Mouse (Mus musculus): ENCODE measurements around the gene Sobp. TPM values are rescaled to one million over a fixed set of nuclear protein-coding genes. Genes with fewer than 3 reads are reported as not detected.

The Sobp gene
- polyA plus RNA-seq, 1 experiment from 2014 or later, result 15.1 TPM

DNA sequence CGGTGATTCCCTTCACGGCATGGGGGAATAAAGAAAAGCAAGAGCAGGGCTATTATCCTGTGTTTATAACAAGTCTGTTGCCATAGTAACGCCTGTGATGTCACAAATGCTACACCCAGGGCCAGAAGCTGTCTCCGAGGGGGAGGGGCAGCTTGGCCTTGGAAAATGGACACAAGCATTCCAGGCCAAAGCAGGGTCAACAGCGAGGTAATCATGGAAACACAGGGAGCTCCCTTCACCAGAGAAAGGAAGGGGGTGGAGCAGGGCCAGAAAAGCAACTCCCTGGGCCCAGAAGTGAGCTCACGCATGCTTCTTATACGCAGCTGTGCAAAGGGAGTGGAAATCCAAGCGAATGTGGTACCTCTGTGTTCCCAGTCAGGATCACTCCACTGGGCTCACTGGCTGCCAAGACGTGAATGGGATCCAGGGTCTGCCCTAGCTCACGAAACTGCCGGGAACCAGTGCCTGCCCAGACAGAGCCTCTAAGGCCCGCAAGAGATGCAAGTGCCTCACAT is 19.2 kb downstream of the Sobp start:
- H3K4me1 ChIP-seq, result peaks cover 25% of the 10 kb centered on the region
- peak overlapping the region; percentile 67 for H3K27ac ChIP-seq (replicated peaks)
- H3K4me3 ChIP-seq, result no peak overlapping the region; the same call in 1 of the 2 replicates
- peak overlapping the region; percentile 4; the same call in 1 of the 2 replicates for H3K9ac ChIP-seq (replicated peaks)
- H3K36me3 ChIP-seq, result no peaks in the 10 kb centered on the region; the same call in 1 of the 2 replicates
- H3K4me2 ChIP-seq (replicated peaks), result peak overlapping the region; percentile 22; the same call in 1 of the 2 replicates
- no peaks in the 10 kb centered on the region for H3K27me3 ChIP-seq
- no peaks in the 10 kb centered on the region for H3K9me3 ChIP-seq
- ATAC-seq (replicated peaks), result peak; percentile 84
- 4% methylated on average over 12 of the region's 12 CpGs for WGBS

DNA sequence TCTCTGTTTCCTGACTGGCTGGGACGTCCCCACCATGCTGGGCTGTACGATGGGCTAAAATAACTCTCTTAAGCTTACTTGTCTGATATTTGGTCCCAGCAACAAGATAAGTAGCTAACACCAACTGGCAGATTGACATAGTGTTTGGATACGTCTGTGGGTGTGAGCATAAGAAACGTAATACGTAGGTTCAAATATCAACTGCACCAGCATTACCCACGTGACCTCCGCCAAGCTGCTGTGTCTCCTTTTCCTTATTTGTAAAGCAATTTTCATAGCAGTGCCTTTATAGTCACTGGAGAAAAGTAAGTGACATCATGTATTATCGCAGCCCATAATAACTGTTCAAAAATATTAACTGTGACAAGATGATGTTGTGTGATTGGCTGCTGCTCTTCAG is 21.7 kb downstream of the Sobp start:
- ATAC-seq (replicated peaks), result no peak
- no peak overlapping the region for H3K9ac ChIP-seq (replicated peaks)
- peaks cover 25% of the 10 kb centered on the region for H3K4me1 ChIP-seq
- H3K4me2 ChIP-seq (replicated peaks), result no peak overlapping the region
- H3K36me3 ChIP-seq, result 0 out of 2 replicates have a peak, but pooled peaks cover 2% of the 10 kb centered on the region
- WGBS, result 88% methylated on average over 8 of the region's 8 CpGs
- H3K27me3 ChIP-seq, result no peaks in the 10 kb centered on the region
- no peak overlapping the region for H3K4me3 ChIP-seq
- H3K27ac ChIP-seq (replicated peaks), result no peak overlapping the region
- no peaks in the 10 kb centered on the region for H3K9me3 ChIP-seq

DNA sequence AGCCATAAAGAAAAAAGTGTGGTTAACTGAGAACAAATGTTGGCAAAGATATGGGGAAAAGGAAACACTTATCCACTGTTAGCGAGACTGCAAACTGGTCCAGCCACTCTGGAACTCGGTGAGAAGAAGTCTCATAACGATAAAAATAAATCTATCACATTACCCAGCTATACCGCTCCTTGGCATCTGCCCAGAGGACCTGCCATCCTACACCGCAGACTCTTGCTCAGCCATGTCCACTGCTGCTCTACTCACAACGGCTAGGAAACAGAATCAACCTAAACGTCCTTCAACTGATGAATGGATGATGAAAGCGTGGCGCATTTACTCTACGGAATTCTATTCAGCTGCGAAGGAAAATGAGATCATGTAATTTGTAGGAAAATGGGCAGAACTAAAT is 25.9 kb downstream of the Sobp start:
- no peak for ATAC-seq (replicated peaks)
- Histone ChIP-seq H3K36me3 (peaks cover 5% of the 10 kb centered on the region; the same call in 1 of the 2 replicates), H3K9ac (replicated peaks) (no peak overlapping the region), H3K4me3 (no peak overlapping the region), H3K27ac (replicated peaks) (no peak overlapping the region), H3K4me2 (replicated peaks) (no peak overlapping the region), H3K9me3 (no peaks in the 10 kb centered on the region), H3K4me1 (peaks cover 2% of the 10 kb centered on the region; the same call in 1 of the 2 replicates), H3K27me3 (no peaks in the 10 kb centered on the region)
- 78% methylated on average over 11 of the region's 11 CpGs for WGBS

DNA sequence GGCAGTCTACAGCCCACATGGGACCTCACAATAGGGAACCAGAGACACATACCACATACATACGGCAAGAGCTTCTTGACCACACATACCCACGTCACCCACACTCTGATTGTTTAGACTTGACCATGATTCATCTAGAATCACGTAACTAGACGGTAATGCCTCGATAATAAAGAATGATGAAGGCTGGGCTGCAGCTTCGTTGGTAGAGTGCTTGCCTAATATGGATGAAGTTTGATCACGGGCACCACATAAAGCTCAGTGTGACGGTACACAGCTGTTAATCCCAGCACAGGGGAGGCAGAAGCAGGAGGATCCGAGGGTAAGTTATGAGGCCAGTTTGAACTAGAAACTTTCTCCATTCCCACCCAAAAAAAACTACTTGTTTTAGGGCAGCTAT is 31.2 kb downstream of the Sobp start:
- no peak overlapping the region for H3K27ac ChIP-seq (replicated peaks)
- no peak overlapping the region for H3K9ac ChIP-seq (replicated peaks)
- 92% methylated on average over 9 of the region's 9 CpGs for WGBS
- no peaks in the 10 kb centered on the region for H3K9me3 ChIP-seq
- no peak overlapping the region for H3K4me3 ChIP-seq
- H3K4me2 ChIP-seq (replicated peaks), result no peak overlapping the region
- peaks cover 5% of the 10 kb centered on the region; the same call in 1 of the 2 replicates for H3K36me3 ChIP-seq
- ATAC-seq (replicated peaks), result no peak
- no peaks in the 10 kb centered on the region for H3K27me3 ChIP-seq
- H3K4me1 ChIP-seq, result no peaks in the 10 kb centered on the region

DNA sequence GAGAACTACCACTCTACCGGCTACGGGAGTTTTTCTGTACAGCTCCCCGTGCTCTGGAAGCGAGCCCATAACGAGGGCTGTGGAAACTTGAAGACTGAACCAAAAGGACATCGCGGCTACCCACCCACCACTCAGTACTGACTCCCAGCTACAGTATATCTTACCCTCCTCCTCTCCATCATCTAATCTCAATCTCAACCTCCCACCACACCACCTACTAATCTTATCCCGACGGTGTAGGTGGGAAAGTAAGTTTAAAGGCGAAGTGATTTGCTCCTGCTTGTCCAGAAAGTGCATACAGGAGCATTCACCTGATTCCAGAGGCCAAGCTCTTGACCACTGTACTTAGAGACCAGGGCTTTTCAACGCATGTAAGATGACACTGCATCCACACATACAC is 40.3 kb downstream of the Sobp start:
- 90% methylated on average over 11 of the region's 11 CpGs for WGBS
- Histone ChIP-seq H3K27ac (replicated peaks) (no peak overlapping the region), H3K4me1 (peaks cover 16% of the 10 kb centered on the region), H3K36me3 (no peaks in the 10 kb centered on the region), H3K4me2 (replicated peaks) (no peak overlapping the region), H3K27me3 (no peaks in the 10 kb centered on the region), H3K9me3 (no peaks in the 10 kb centered on the region), H3K9ac (replicated peaks) (no peak overlapping the region), H3K4me3 (no peak overlapping the region)
- no peak for ATAC-seq (replicated peaks)

DNA sequence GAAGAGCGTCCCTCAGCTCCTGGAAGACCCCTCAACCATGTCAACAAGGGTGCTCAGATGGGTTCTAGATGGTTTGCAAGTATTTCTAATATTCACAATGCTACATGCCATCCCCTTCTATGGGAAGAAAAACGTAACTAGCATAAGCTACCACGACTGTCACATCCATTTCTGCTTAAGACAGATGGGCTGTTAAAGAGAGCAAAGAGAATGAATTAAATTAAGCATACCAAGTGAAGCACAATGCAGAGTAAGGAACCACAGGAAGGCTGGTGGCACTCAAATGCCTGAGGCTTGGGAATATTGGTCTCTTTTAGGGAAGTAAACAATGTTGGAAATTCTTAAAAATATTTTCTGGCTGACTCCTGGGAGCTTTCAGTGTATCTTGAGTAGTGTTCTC is 45.6 kb downstream of the Sobp start:
- peaks cover 28% of the 10 kb centered on the region for H3K4me1 ChIP-seq
- H3K4me2 ChIP-seq (replicated peaks), result no peak overlapping the region
- WGBS, result 52% methylated on average over 3 of the region's 3 CpGs
- H3K27me3 ChIP-seq, result no peaks in the 10 kb centered on the region
- no peak overlapping the region for H3K9ac ChIP-seq (replicated peaks)
- no peaks in the 10 kb centered on the region for H3K9me3 ChIP-seq
- H3K27ac ChIP-seq (replicated peaks), result peak overlapping the region; percentile 42
- H3K36me3 ChIP-seq, result no peaks in the 10 kb centered on the region
- peak; percentile 15; the same call in 1 of the 2 replicates for ATAC-seq (replicated peaks)
- H3K4me3 ChIP-seq, result no peak overlapping the region

DNA sequence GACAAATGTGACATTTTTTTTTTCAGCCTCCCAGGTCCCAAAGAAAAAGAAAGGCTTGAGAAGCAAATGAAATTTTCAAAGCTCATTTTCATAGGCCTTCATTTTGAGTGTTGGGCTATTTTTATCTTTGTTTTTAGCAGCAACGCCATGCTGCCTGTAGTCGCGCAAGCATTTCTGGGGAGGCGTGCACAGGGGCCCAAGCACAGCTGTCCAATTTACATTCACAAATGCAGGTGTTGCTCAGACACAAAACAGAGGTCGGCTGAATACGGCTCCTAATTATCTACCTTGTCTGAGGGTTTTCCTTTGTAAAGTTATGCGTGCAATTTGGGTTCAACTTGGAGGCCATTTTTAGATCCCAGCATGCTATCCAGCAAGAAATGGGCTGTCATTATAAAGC is 49.8 kb downstream of the Sobp start:
- ATAC-seq (replicated peaks), result no peak
- WGBS, result 27% methylated on average over 7 of the region's 7 CpGs
- Histone ChIP-seq H3K9me3 (no peaks in the 10 kb centered on the region), H3K4me1 (peaks cover 37% of the 10 kb centered on the region), H3K4me2 (replicated peaks) (no peak overlapping the region), H3K27ac (replicated peaks) (no peak overlapping the region; the same call in 1 of the 2 replicates), H3K4me3 (no peak overlapping the region), H3K9ac (replicated peaks) (no peak overlapping the region), H3K27me3 (no peaks in the 10 kb centered on the region), H3K36me3 (no peaks in the 10 kb centered on the region)

DNA sequence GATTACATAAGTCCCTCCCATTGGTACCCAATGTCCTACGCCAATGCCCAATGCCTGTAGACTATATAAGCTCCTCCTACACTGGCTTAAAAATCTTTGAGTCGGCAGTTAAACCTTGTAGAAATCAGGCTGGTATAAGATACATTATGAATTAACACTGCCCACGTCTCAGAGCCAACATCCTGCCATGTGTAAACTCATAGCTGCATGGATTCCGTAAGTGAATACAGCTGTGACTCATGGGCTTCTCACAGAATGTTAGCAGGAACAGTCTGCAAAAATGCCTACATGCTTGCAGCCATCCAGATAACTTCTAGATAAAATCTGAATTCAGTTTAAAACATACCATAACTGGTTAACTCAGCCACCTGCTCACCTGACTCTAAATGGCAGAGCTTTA is 50.2 kb downstream of the Sobp start:
- WGBS, result 85% methylated on average over 4 of the region's 4 CpGs
- peaks cover 37% of the 10 kb centered on the region for H3K4me1 ChIP-seq
- no peak for ATAC-seq (replicated peaks)

DNA sequence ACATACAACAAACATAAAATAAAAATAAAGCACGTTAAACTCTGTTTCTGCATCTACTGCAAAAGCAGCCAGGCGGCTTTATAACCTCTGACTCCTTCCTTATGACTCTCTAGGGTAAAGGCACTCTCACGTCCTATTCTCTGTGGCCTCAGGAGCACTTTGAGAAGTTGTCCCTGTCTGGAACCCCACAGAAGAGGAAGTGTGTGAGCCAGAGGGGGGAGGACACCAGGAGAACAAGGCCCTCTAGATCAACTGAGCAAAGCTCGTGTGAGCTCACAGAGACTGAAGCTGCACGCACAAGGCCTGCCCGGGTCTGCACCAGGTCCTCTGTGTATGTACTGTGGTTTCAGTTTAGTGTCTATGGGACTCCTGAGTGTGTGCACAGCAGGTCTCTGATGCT is 50.9 kb downstream of the Sobp start:
- Histone ChIP-seq H3K36me3 (no peaks in the 10 kb centered on the region), H3K27ac (replicated peaks) (no peak overlapping the region), H3K4me1 (peaks cover 30% of the 10 kb centered on the region), H3K4me2 (replicated peaks) (no peak overlapping the region), H3K4me3 (no peak overlapping the region), H3K9me3 (no peaks in the 10 kb centered on the region), H3K9ac (replicated peaks) (no peak overlapping the region), H3K27me3 (no peaks in the 10 kb centered on the region)
- no peak for ATAC-seq (replicated peaks)
- WGBS, result 88% methylated on average over 6 of the region's 6 CpGs

More for the DNA sequence above, 50.2 kb downstream of the Sobp start:
- Histone ChIP-seq H3K27me3 (no peaks in the 10 kb centered on the region), H3K4me3 (no peak overlapping the region), H3K27ac (replicated peaks) (no peak overlapping the region; the same call in 1 of the 2 replicates), H3K9me3 (no peaks in the 10 kb centered on the region), H3K36me3 (no peaks in the 10 kb centered on the region), H3K9ac (replicated peaks) (no peak overlapping the region), H3K4me2 (replicated peaks) (no peak overlapping the region)

DNA sequence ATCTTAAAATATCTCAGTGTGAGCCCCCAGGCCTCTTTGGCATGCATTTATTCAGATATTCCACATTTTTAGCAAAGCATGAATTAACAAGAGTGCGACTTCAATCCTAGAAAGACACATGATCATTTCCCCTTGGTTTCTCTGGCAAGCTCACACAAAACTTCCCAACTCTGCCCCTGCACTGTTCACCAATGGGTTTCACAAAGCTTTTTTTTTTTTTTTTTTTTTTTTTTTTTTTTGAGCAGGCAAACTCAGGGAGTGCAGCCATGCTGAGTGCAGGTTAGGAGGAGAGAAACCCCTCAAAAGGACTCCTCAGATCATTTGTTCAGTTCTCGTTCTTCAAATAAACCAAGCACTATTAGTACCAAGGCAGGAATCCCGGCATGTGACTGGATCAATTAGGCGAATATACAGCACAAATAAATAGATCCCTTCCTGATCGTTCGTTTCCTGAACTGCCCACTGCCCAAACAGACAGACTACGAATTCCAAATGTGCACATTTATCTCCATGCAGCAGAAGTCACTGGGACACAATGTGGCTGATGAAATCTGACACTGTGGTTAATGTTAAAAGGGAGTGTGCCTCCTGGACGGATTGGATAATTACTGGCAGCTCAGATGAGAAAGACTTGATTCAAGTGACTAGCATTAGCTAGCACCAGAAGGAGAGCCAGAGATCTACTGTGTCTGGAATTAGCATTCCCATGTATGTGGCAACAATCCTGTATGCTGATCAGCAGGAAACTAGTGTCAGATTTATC is 53.5 kb downstream of the Sobp start:
- no peak for ATAC-seq (replicated peaks)
- no peaks in the 10 kb centered on the region for H3K36me3 ChIP-seq
- peaks cover 29% of the 10 kb centered on the region for H3K4me1 ChIP-seq
- no peak overlapping the region for H3K9ac ChIP-seq (replicated peaks)
- no peaks in the 10 kb centered on the region for H3K9me3 ChIP-seq
- no peaks in the 10 kb centered on the region for H3K27me3 ChIP-seq
- WGBS, result 26% methylated on average over 8 of the region's 8 CpGs
- H3K27ac ChIP-seq (replicated peaks), result no peak overlapping the region
- no peak overlapping the region for H3K4me2 ChIP-seq (replicated peaks)
- no peak overlapping the region for H3K4me3 ChIP-seq

DNA sequence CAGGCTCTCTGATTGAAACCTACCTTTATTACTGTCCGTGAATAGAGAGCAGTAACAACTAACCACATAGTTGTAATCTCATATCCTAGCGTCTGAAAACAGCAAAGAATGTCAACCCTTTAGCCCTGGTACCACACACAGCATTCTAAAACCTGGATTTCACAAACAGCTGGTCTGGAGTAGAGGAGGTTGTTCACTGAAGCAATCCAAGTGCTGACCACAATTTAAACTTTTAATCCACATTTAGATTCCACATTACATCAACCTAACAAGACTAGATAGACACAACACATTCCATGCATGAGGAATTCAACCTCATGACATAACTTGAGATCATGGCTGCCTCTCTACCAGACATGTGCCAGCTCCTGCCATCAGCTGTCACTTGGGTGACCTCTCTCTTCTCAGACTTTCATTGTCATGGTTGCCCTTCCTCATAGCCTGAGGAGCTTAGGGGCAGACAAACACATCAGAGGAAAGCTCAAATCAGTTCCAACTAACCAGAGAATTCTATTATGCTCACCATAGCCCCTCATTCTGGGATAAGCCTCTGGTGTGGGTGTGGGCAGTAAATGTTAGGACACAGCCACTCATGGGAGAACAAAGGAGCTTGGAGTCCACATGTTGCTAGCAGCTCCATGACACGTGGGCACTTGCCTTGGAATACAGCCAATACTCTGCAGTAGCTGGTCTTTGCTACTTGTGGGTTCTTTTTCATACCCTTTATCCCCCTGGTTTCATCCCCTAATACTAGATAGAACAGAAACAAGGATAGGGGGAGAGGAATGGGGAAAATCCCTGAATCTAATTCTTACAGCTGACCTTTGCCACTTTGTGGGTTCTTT is 58.0 kb downstream of the Sobp start:
- Histone ChIP-seq H3K4me2 (replicated peaks) (no peak overlapping the region), H3K9me3 (no peaks in the 10 kb centered on the region), H3K9ac (replicated peaks) (no peak overlapping the region), H3K27ac (replicated peaks) (no peak overlapping the region), H3K4me1 (peaks cover 31% of the 10 kb centered on the region), H3K27me3 (no peaks in the 10 kb centered on the region), H3K4me3 (no peak overlapping the region), H3K36me3 (no peaks in the 10 kb centered on the region)
- 63% methylated on average over 3 of the region's 3 CpGs for WGBS
- ATAC-seq (replicated peaks), result no peak

DNA sequence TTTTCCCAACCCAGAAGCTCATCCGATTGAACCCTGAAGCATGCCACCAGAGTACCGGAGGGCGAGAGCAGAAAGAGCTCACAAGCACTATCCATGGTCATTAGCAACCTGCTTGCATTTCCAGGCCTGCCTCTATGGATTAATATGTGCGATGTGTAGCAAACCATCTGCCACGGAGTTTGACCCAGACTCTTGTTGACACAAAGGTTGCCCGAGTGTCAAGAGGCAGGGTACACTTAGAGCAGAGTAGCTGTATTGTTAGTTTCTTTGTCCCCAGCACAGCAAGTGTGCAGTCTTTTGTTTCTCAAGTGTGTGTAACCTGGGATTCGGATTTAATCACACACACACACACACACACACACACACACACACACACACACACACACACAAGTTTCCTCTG is 62.0 kb downstream of the Sobp start:
- WGBS, result 43% methylated on average over 7 of the region's 7 CpGs
- no peak; the same call in 1 of the 2 replicates for ATAC-seq (replicated peaks)

More for the DNA sequence above, 62.0 kb downstream of the Sobp start:
- Histone ChIP-seq H3K9ac (replicated peaks) (no peak overlapping the region), H3K9me3 (no peaks in the 10 kb centered on the region), H3K4me3 (no peak overlapping the region), H3K4me1 (peaks cover 24% of the 10 kb centered on the region), H3K27me3 (no peaks in the 10 kb centered on the region), H3K36me3 (no peaks in the 10 kb centered on the region), H3K27ac (replicated peaks) (no peak overlapping the region), H3K4me2 (replicated peaks) (no peak overlapping the region)

Data from forebrain, embryonic 15.5 days (tissue).